Mouse (Mus musculus) large intestine, adult 2 months (tissue): ENCODE data around the gene Kcnf1. TPM values are rescaled to one million over a fixed set of nuclear protein-coding genes. Genes with fewer than 3 reads are reported as not detected.
A peak's percentile ranks its signal among the peaks of the same experiment; 100 is the strongest.

Experiments
- DNase-seq: peaks from one replicate; pipeline ENCODE4 v3.0.0-alpha.2; 2012; ENCODE audit warnings: low read depth, low spot score
- WGBS: fragments of 180-500 bp; shearing (Covaris S2); methylation state at CpG from one replicate; pipeline ENCODE4 v1.1.7; 2018; 5-methylcytosine and 5-hydroxymethylcytosine counted together
- polyA plus RNA-seq: library from polyadenylated mRNA; depleted of rRNA; stranded (reverse); fragments of >200 nt; gene quantifications from 2 replicates; pipeline ENCODE4 v1.2.3, GENCODE M21; 2012; rRNA removed

Kcnf1 gene
- 3.8 and 4.1 TPM in 2 replicates for polyA plus RNA-seq

DNA sequence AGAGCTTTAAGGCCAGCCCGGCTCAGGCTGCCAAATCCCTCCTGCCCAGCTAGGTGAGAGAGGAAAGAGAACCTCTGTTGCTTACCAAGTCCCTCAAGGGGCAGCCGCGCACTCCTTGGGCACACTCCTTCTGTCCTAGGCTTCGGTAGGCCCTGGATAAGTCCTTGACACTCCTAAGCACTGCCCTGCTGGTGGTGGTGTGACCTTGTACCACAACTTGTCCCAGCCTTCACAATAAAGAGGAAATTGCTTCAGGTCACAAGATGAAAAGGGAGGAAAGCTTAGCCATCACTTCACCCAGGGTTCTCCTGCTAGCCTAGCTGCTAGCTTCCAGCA, at the start of gene Kcnf1:
Gene Kcnf1, minus strand, starts transcription at position 132 of the 336 bp plus-strand sequence.
- WGBS, result 33% methylated on average over 4 of the region's 4 CpGs

DNA sequence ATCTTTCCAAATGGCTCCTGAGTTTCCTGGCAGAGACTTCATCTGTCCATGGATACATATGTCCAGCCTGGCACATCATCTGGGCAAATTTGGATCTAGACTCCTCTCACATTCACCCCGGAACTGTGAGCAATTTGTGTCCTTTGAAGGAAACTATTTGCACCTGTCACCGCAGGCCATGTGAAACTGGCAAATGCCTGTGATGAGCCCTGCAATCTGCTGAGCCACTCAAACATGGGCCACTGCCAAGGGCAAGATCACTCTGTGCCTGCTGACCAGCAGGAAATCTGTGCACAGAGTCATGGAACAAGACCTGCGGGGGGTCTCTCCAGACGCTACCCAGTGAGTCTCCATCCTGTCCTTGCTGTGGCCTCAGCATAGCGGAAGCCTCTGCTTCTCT, 48.3 kb upstream of the Kcnf1 start:
- WGBS, result 86% methylated on average over 5 of the region's 5 CpGs
- DNase-seq, result no peak

More for the DNA sequence above, at the start of gene Kcnf1:
- DNase-seq, result no peak

DNA sequence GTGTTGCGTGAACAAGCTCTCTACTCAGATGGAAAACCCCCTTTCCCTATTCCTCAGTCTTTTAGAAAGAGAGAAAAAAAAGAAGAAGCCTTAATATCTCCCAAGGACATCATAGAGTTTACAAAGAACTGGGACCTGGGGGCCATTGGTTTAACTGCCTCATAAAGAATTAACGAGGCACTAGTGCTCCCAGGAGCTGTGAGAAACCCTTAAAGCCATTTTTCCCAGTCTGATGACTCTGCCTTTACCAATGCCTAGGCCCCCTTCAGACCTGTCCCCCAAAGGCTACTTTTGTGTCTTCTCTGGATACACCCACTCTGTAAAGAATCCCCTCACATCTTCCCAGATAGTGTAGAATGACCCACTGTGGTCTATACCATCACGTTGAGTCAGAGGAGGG, 46.4 kb upstream of the Kcnf1 start:
- WGBS, result 33% methylated on average over 3 of the region's 3 CpGs
- DNase-seq, result no peak

DNA sequence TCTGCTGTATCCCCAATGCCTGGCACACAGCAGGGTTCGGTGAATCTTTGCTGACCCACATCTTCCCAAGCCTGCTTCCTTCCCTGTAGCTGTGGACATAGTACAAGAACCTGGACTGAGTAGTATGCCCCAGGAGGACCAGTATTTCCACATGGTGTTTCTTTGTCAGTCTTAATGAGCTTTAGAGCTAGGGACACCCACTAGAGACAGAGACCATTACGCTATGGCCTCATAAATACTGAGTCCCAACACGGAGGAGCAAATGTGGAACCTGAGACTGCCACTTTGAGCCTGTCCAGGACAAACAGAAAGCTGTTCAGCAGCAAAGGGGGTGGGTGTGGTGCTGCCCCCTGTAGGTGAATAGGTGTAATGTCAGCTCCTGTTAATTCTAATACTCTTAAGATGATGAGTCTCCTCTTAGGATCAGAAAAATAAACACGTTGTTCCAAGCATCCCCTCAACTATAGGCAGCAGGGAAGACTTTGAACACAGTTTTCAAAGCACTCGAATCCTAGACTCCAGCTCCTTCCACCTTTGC, 45.3 kb upstream of the Kcnf1 start:
- 44% methylated on average over 5 of the region's 5 CpGs for WGBS
- DNase-seq, result peak; percentile 13

DNA sequence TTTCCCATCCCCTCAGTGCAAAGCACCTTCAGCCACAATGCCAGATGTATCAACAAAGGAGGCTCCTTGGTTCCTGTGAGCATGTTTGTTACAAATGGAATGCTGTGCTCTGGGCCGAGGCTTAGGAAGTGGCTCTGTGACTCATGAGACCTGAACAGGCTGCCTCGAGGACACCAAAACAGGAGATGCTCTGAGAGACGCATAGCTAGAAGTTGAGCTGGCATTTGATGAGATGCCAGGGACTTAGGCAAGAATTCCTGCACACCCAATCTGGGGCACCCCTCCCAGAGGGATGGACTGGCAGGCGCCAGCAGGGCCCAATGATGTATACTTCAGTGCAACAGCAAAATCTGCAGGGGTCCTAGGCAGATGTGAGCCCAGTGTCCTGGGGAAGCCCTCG, 43.9 kb upstream of the Kcnf1 start:
- no peak for DNase-seq
- WGBS, result 65% methylated on average over 5 of the region's 5 CpGs

DNA sequence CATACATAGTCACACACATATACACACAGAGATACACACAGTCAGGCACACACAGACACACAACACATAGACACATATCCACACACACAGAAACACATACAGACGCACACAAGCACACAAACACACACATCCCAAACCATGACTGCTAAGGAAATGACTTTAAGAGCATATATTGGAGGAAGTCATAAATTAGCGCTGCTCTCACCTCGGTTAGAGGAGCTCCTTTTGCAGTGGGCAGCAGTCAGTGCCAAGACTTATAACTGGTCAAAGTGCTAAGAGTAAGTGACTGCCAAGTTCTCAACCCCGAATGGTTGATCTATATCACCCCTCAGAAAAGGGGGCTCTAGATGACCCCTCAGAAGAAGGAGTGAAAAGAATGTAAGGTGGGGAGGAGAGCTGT, 42.4 kb upstream of the Kcnf1 start:
- WGBS, result 26% methylated on average over 4 of the region's 4 CpGs

DNA sequence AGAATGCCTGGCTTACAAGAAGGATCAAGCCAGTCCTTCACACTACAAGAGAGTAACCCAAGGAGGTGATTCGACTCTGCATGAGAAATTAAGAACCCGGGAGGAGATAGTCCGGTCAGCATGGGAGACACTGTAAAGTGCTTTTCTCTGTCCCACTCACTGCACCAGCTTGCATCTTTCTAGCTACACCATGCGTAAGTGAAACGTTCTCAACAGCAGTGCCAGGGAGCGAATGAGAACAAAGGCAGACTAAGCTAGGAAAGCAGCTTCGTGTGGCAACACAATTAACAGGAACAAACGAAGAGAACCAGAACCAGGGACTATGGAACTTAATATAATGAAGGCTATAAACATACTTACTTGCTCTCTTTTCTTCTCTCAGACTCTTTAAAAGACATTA, 41.7 kb upstream of the Kcnf1 start:
- DNase-seq, result no peak
- 66% methylated on average over 8 of the region's 8 CpGs for WGBS

More for the DNA sequence above, 42.4 kb upstream of the Kcnf1 start:
- DNase-seq, result no peak

DNA sequence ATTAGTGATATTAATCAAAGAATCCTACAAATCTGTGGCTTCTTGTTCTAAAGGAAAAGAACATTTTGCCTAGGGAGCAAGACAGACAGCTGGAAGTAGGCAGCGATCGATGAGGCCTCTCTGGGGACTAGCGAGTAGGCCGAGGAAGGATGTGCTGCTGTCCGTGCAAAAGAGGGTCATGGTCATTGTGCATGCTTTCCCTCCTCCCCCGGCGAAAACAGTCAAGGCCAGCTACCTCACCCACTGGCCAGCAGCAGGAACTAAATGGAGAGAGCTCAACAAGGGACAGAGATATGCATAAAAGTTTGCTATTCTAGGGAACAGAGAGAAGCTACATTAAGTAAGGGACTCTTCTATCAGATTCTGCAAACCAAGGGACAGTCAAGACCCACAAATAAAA, 39.1 kb upstream of the Kcnf1 start:
- no peak for DNase-seq
- 91% methylated on average over 7 of the region's 7 CpGs for WGBS

DNA sequence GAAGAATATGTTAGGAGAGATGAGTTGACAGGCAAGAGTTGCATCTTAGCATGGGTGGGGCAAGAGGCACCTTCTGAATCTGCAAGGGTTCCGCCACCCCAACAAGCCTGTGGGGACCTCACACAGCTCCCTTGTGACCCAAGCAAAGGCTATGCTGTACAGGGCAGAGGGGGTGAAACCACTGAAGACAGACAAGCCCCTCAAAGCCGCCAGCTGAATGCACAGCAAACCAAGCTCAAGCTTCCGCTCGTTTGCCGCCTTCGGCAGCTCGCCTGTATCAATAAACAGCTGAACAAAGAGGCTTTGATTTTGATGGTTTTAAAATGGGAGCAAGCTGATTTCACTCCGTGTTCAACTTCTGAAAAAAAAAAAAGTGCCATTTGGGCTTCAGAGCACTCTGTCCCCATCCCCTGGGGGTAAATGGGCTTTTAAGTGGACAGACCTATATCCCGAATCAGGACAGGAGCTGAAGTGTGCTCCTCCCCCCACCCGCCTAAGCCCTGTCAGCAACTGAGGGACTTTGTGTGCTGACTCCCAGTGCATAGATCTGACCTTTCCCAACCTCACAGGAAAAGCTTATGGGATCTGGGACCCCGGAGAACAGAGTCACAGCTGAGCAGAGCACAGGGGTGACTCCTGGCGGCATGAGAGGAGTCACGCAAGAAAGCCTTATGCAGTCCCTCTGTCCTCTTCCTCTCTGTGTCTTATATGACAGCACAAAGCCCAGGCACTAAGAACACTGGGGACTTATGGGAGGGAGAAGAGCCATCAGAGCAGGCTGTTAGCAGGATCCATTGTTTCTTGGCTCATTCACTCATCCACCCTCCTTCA, 26.0 kb upstream of the Kcnf1 start:
- WGBS, result 72% methylated on average over 13 of the region's 13 CpGs
- DNase-seq, result no peak

DNA sequence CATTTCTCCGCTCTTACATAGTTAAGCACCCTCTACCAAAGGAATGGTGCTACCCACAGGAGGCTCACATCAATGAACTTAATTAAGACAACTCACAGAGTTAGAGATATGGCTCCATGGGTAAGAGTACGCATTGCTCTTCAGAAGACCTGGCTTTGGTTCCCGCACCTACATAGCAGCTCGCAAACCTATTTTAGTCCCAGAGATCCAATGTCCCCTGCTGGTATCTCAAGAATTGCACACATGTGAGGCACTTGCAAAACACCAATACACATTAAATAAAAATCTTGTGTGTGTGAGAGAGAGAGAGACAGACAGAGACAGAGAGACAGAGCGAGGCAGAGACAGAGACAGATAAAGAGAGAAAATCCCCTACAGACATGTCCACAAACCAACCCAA, 21.9 kb upstream of the Kcnf1 start:
- DNase-seq, result no peak

DNA sequence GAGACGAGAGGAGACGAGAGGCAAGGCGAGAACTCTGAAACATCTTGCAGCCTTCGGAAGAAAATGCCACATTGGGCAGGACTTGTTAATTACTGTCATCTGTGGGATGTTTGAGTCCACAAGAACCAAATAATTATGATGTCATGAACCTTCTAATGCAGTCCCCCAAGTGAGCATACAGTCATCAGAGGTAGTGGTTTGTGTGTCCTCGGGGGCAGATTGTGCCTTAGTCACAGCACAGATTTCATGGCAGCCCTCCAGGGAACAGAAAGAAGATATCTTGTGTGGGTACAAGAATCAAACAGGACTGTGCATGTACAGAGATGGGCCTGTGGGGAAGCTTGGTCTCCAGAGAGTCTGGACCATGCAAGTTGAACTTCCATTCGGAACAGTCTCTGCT, 17.5 kb upstream of the Kcnf1 start:
- DNase-seq, result no peak
- WGBS, result 94% methylated on average over 6 of the region's 6 CpGs

More for the DNA sequence above, 21.9 kb upstream of the Kcnf1 start:
- 94% methylated on average over 5 of the region's 5 CpGs for WGBS

DNA sequence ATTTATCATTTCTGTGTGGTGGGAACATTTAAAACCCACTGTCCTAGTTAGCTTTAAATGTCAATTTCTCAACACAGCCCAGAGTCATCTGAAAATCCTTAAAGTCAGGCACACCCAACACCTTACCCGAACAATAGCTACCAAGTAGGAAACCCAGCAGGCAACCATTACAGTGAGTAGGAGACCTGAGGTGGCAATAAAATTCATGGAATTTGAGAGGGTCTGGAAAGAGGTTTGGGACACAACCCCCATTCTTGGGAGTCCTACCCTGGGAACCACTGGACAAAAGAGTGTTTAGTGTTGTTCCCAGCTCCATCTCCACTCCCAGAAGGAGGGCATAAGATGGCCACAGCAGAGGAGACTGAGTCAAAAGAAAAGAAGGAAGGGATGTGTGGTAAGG, 16.6 kb upstream of the Kcnf1 start:
- WGBS, result 87% methylated on average over 1 of the region's 1 CpGs
- no peak for DNase-seq

DNA sequence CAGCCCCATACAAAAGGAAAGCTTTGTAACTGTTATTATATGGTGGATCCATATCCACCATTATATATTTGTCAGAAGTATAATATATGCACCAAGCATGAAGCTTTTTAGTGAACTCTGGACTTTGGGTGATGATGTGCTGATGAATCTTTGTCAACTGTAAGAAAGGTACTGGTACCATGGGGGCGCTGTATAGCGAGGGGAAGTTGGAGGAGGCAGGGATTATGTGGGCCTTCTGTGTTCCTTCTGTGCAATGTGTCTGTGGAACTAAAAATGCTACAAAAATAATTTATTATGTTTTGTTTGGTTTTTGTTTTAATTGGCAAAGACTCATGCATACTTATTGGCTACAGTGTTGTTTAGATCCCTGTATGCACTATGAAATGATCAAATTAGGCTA, 16.2 kb upstream of the Kcnf1 start:
- 95% methylated on average over 2 of the region's 2 CpGs for WGBS
- DNase-seq, result no peak

DNA sequence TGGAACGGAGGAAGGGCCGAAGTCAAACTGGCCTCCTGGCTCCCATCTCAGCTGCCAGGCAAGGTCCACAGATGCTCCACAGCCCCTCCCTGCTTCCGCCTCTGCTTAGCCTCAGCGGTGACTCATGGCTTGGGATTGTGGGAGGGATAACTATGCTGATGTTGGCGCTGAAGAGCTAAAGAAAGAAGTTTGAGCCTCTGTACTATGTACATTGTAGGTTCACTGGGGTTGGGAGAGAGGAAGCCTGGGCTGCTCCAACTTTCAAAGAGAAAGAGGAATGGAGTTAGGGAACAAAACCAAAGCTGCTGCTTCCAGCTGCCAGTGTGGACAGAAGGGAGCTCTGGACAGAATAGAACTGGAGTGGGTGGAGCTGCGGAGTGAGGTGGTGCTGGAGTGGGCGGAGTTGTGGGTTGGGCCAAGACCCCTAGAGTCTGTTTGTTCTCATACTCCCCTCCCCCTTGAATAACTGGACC, 7.7 kb upstream of the Kcnf1 start:
- WGBS, result 17% methylated on average over 7 of the region's 7 CpGs
- DNase-seq, result peak; percentile 76

DNA sequence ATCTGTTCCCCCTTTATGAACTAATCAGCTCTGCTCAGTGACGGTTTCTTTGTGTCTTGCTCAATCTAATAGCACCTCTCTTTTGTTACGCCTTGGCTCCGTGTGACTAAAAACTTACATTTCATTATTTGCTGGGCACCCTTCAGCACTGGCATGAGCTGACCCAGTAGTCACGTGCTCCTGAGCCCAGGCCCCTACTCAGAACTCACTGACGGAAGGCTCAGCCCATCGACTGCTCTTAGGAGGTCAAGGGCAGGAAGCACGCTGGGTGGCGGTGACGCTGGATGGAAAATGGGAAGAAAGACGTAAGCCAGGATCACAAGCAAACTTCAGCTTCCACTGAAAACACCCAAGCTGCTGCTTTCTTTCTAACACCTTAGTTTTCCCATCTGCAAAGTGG, 7.1 kb upstream of the Kcnf1 start:
- no peak for DNase-seq
- 55% methylated on average over 10 of the region's 10 CpGs for WGBS

DNA sequence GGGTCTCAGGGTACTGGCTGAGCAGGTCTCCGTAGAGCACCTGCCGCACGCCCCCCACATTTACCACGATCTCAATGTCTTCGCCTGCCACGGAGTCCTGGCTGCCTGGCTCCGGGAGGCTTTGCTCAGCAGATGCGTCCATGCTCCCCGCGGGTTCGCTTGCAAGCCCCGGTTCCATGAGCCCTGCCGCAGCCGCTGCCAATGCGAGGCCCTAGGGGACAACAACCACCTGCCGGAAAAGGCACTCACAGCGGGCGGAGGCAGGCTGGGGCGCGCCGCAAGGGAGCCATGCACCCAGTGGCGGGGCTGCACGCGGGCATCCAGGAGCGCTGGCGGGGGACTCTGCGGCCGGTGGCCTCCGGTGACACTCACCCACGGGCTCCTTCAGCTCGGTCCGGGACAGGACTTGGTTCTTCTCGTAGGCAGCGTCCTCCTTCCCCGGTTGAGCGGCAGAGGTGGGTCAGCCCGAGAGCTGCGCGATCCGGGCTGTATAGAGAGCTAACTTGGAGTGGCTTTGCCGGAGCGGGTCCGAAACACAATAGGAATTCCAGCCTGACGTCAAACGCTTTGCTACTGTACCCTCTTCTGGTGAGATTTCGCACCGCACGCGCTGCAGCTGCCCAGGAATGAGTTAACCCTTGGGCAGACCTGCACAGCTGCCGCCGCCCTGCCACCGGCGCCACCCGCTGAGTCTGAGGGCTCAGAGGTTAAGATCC, 489 bp downstream of the Kcnf1 start:
- DNase-seq, result peak; percentile 55

DNA sequence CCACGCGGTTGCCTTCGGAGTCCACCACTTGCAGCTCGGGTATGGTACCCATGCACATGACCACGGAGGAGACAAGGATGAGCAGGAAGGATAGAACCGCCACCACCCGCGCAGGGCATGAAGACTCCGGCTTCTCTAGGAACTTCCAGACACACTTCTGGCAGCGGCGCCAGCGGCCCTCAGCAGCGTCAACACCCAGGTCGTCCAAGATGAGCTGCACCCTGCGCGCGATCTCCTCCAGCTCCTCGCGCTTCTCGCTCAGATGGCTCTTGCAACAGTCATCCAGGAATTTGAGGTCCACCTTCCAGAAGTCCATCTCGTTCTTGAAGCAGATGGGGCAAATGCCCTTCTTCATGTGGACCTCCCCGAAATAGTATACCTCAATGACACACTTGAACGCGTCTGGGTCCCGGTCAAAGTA, 1.1 kb downstream of the Kcnf1 start:
- DNase-seq, result no peak
- 14% methylated on average over 25 of the region's 25 CpGs for WGBS

More for the DNA sequence above, 489 bp downstream of the Kcnf1 start:
- WGBS, result under 1% methylated on average over 54 of the region's 54 CpGs

DNA sequence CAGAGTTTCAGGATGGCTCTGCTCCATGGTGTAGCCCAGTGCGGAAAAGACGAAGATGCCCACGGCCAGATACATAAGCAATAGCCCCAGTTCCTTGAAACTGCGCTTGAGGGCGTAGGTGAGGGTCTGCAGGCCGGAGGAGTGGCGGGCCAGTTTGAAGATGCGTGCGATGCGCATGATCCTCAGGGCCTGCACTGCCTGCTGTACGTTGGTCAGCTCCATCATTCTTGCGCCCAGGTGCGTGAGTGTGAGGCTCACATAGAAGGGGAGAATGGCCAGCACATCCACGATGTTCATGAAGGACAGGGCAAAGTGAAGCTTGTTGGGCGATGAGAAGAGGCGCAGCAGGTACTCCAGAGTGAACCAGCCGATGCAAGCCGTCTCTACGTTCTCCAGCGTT, 1.6 kb downstream of the Kcnf1 start:
- no peak for DNase-seq
- WGBS, result 75% methylated on average over 20 of the region's 20 CpGs

DNA sequence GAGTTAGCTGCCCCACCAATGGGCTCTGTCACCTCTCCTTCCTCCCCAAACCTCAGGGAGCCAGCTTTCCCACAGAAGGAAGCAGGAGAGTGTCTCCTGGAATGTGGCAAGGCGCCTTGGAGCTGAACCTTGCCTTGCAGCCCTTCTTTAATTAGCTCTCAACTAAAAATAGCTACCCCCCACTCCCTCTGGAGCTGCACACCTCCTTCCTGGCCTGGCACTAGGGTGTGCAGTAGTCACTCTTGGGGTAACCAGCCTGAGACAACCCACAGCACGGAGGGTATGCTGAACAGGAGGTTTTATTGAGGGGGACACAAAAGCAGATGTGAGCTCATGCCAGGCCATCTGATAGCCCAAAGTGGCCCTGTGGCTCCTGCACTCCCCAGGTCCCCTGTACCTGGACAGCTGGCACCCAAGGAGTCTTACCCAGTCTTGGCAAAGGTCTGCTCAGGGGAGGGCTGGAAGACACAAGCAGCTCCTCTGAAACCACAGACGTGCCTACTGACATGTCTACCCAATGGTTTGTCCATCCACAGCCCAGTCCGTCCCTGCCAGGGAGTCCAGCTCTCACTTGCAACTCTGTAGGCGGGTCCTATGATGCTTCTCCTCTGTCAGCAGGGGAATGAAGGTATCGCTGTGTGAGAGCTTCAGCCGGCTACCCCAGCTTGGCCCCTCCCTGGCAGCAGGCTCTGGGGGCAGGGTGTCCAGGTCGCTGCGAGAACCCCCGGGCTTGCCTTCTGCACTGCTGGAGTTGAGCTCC, 2.4 kb downstream of the Kcnf1 start:
- WGBS, result 80% methylated on average over 10 of the region's 10 CpGs
- no peak for DNase-seq

DNA sequence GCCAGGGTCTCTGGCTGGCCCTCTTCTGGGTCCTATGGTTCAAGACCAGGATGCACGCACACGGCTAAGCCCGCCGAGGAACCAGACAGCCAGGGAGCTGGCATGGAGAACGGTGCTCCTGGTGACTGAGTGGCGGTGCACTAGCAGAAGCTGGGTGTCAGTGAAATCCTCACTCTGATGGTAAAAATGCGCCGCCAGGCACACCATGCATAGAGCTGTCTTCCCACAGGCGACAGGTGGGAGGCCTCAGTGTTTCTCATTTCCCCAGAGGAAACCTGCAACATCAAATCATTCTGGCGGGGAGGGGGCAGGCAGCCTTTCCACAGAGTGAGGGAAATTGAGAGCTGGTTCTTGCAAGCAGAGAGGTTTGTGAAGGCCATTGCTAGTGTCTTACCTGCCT, 6.3 kb downstream of the Kcnf1 start:
- 87% methylated on average over 10 of the region's 10 CpGs for WGBS

More for the DNA sequence above, 6.3 kb downstream of the Kcnf1 start:
- DNase-seq, result no peak
